Mouse (Mus musculus): ENCODE data around the gene Esr1. TPM values are rescaled to one million over a fixed set of nuclear protein-coding genes. Genes with fewer than 3 reads are reported as not detected.

Esr1 gene
- polyA plus RNA-seq, 1 experiment, result 0.40 TPM

- Histone ChIP-seq H3K4me3 (ENCODE audit: insufficient read depth, poor library complexity, severe bottlenecking) (no peak overlapping the region), H3K79me3 (ENCODE audit: low read depth) (no peaks in the 10 kb centered on the region), H3K79me2 (ENCODE audit: control insufficient read depth, insufficient read depth) (no peaks in the 10 kb centered on the region), H3K36me3 (ENCODE audit: control insufficient read depth, insufficient read depth) (no peaks in the 10 kb centered on the region), H3ac (ENCODE audit: control insufficient read depth, insufficient read length, low read depth) (no peak overlapping the region), H3K27me3 (ENCODE audit: control insufficient read depth, insufficient read depth, insufficient read length) (no peaks in the 10 kb centered on the region)
- TF ChIP-seq USF1 (IDR thresholded peaks at IDR 0.05; ENCODE audit: low read depth) (no peak), FOSL1 (IDR thresholded peaks at IDR 0.05; ENCODE audit: insufficient read depth, low read length, poor library complexity, severe bottlenecking) (no peak), MAX (IDR thresholded peaks at IDR 0.05) (no peak), CTCF (IDR thresholded peaks at IDR 0.05; ENCODE audit: control insufficient read depth, insufficient read depth, insufficient read length) (no peak), MYOG (IDR thresholded peaks at IDR 0.05; ENCODE audit: control insufficient read depth, extremely low read depth, insufficient read length) (no peak), CEBPB (IDR thresholded peaks at IDR 0.05; ENCODE audit: low read depth) (no peak), MYOD1 (IDR thresholded peaks at IDR 0.05; ENCODE audit: control insufficient read depth, insufficient read length, low read depth) (no peak)
These were observed 169.5 kb downstream of the Esr1 start for GRCm38 (mm10) chr10:4780926-4781325.

GRCm38 (mm10) chr10:4787003-4787628 is 175.7 kb downstream of the Esr1 start:
- H3K27me3 ChIP-seq (ENCODE audit: control insufficient read depth, insufficient read depth, insufficient read length), result no peaks in the 10 kb centered on the region
- no peak overlapping the region for H3ac ChIP-seq (ENCODE audit: control insufficient read depth, insufficient read length, low read depth)
- H3K79me3 ChIP-seq (ENCODE audit: low read depth), result no peaks in the 10 kb centered on the region
- H3K4me3 ChIP-seq (ENCODE audit: insufficient read depth, poor library complexity, severe bottlenecking), result no peak overlapping the region
- H3K36me3 ChIP-seq (ENCODE audit: control insufficient read depth, insufficient read depth), result no peaks in the 10 kb centered on the region
- no peaks in the 10 kb centered on the region for H3K79me2 ChIP-seq (ENCODE audit: control insufficient read depth, insufficient read depth)
- no peak for TF ChIP-seq MYOG (IDR thresholded peaks at IDR 0.05; ENCODE audit: control insufficient read depth, extremely low read depth, insufficient read length)
- TF ChIP-seq CTCF (IDR thresholded peaks at IDR 0.05; ENCODE audit: control insufficient read depth, insufficient read depth, insufficient read length), result no peak
- no peak for TF ChIP-seq FOSL1 (IDR thresholded peaks at IDR 0.05; ENCODE audit: insufficient read depth, low read length, poor library complexity, severe bottlenecking)
- no peak for TF ChIP-seq USF1 (IDR thresholded peaks at IDR 0.05; ENCODE audit: low read depth)
- TF ChIP-seq MAX (IDR thresholded peaks at IDR 0.05), result no peak
- TF ChIP-seq CEBPB (IDR thresholded peaks at IDR 0.05; ENCODE audit: low read depth), result no peak
- no peak for TF ChIP-seq MYOD1 (IDR thresholded peaks at IDR 0.05; ENCODE audit: control insufficient read depth, insufficient read length, low read depth)

- Histone ChIP-seq H3K36me3 (ENCODE audit: control insufficient read depth, insufficient read depth) (no peaks in the 10 kb centered on the region), H3K79me2 (ENCODE audit: control insufficient read depth, insufficient read depth) (no peaks in the 10 kb centered on the region), H3K79me3 (ENCODE audit: low read depth) (no peaks in the 10 kb centered on the region), H3K27me3 (ENCODE audit: control insufficient read depth, insufficient read depth, insufficient read length) (no peaks in the 10 kb centered on the region), H3ac (ENCODE audit: control insufficient read depth, insufficient read length, low read depth) (no peak overlapping the region), H3K4me3 (ENCODE audit: insufficient read depth, poor library complexity, severe bottlenecking) (no peak overlapping the region)
- no peak for TF ChIP-seq MYOD1 (IDR thresholded peaks at IDR 0.05; ENCODE audit: control insufficient read depth, insufficient read length, low read depth)
- TF ChIP-seq MAX (IDR thresholded peaks at IDR 0.05), result no peak
- TF ChIP-seq CTCF (IDR thresholded peaks at IDR 0.05; ENCODE audit: control insufficient read depth, insufficient read depth, insufficient read length), result no peak
- TF ChIP-seq FOSL1 (IDR thresholded peaks at IDR 0.05; ENCODE audit: insufficient read depth, low read length, poor library complexity, severe bottlenecking), result no peak
- TF ChIP-seq USF1 (IDR thresholded peaks at IDR 0.05; ENCODE audit: low read depth), result no peak
- no peak for TF ChIP-seq CEBPB (IDR thresholded peaks at IDR 0.05; ENCODE audit: low read depth)
- TF ChIP-seq MYOG (IDR thresholded peaks at IDR 0.05; ENCODE audit: control insufficient read depth, extremely low read depth, insufficient read length), result no peak
These were observed 186.9 kb downstream of the Esr1 start for GRCm38 (mm10) chr10:4798268-4798808.

- H3ac ChIP-seq (ENCODE audit: control insufficient read depth, insufficient read length, low read depth), result no peak overlapping the region
- no peak for TF ChIP-seq MYOG (IDR thresholded peaks at IDR 0.05; ENCODE audit: control insufficient read depth, extremely low read depth, insufficient read length)
- TF ChIP-seq CTCF (IDR thresholded peaks at IDR 0.05; ENCODE audit: control insufficient read depth, insufficient read depth, insufficient read length), result no peak
- H3K27me3 ChIP-seq (ENCODE audit: control insufficient read depth, insufficient read depth, insufficient read length), result no peaks in the 10 kb centered on the region
- no peak overlapping the region for H3K4me3 ChIP-seq (ENCODE audit: insufficient read depth, poor library complexity, severe bottlenecking)
- H3K79me3 ChIP-seq (ENCODE audit: low read depth), result no peaks in the 10 kb centered on the region
- no peaks in the 10 kb centered on the region for H3K36me3 ChIP-seq (ENCODE audit: control insufficient read depth, insufficient read depth)
- no peaks in the 10 kb centered on the region for H3K79me2 ChIP-seq (ENCODE audit: control insufficient read depth, insufficient read depth)
These were observed 213.0 kb downstream of the Esr1 start for GRCm38 (mm10) chr10:4824366-4824765.

GRCm38 (mm10) chr10:4830592-4830991 is 219.2 kb downstream of the Esr1 start:
- Histone ChIP-seq H3K79me3 (ENCODE audit: low read depth) (no peaks in the 10 kb centered on the region), H3K79me2 (ENCODE audit: control insufficient read depth, insufficient read depth) (no peaks in the 10 kb centered on the region), H3K36me3 (ENCODE audit: control insufficient read depth, insufficient read depth) (no peaks in the 10 kb centered on the region), H3K4me3 (ENCODE audit: insufficient read depth, poor library complexity, severe bottlenecking) (no peak overlapping the region), H3K27me3 (ENCODE audit: control insufficient read depth, insufficient read depth, insufficient read length) (no peaks in the 10 kb centered on the region), H3ac (ENCODE audit: control insufficient read depth, insufficient read length, low read depth) (no peak overlapping the region)
- TF ChIP-seq MYOD1 (IDR thresholded peaks at IDR 0.05; ENCODE audit: control insufficient read depth, insufficient read length, low read depth) (no peak), CTCF (IDR thresholded peaks at IDR 0.05; ENCODE audit: control insufficient read depth, insufficient read depth, insufficient read length) (no peak), CEBPB (IDR thresholded peaks at IDR 0.05; ENCODE audit: low read depth) (no peak), MYOG (IDR thresholded peaks at IDR 0.05; ENCODE audit: control insufficient read depth, extremely low read depth, insufficient read length) (no peak), FOSL1 (IDR thresholded peaks at IDR 0.05; ENCODE audit: insufficient read depth, low read length, poor library complexity, severe bottlenecking) (no peak), MAX (IDR thresholded peaks at IDR 0.05) (no peak), USF1 (IDR thresholded peaks at IDR 0.05; ENCODE audit: low read depth) (no peak)

- no peak overlapping the region for H3ac ChIP-seq (ENCODE audit: control insufficient read depth, insufficient read length, low read depth)
- no peaks in the 10 kb centered on the region for H3K36me3 ChIP-seq (ENCODE audit: control insufficient read depth, insufficient read depth)
- H3K79me3 ChIP-seq (ENCODE audit: low read depth), result no peaks in the 10 kb centered on the region
- H3K4me3 ChIP-seq (ENCODE audit: insufficient read depth, poor library complexity, severe bottlenecking), result no peak overlapping the region
- no peaks in the 10 kb centered on the region for H3K79me2 ChIP-seq (ENCODE audit: control insufficient read depth, insufficient read depth)
- TF ChIP-seq MYOD1 (IDR thresholded peaks at IDR 0.05; ENCODE audit: control insufficient read depth, insufficient read length, low read depth) (peak; percentile 96), USF1 (IDR thresholded peaks at IDR 0.05; ENCODE audit: low read depth) (no peak)
- no peaks in the 10 kb centered on the region for H3K27me3 ChIP-seq (ENCODE audit: control insufficient read depth, insufficient read depth, insufficient read length)
These were observed 226.7 kb downstream of the Esr1 start for GRCm38 (mm10) chr10:4838099-4838498.
